Mouse (Mus musculus): ENCODE data around the gene Cdkn2d.
"Not testable (repeated sequence)": the region's sequence is repeated elsewhere in the genome, so short reads cannot be mapped to it uniquely, and the experiment has no call there.

Gene Cdkn2d

GRCm38 (mm10) chr9:21291022-21291787, at the start of gene Cdkn2d:
Gene Cdkn2d (minus strand): TSS chr9:21291407.
- peak; percentile 99 to 100 for DNase-seq (ENCODE audit: low spot score in 2 of 2)

GRCm38 (mm10) chr9:21340411-21340810, 49.2 kb upstream of the Cdkn2d start:
- DNase-seq (ENCODE audit: low spot score in 2 of 2): no peak

- no peak for DNase-seq (ENCODE audit: low spot score in 2 of 2)
Observed at GRCm38 (mm10) chr9:21337652-21338051, 46.4 kb upstream of the Cdkn2d start.

- no peak for DNase-seq (ENCODE audit: low spot score in 2 of 2)
Observed at GRCm38 (mm10) chr9:21336491-21336890, 45.3 kb upstream of the Cdkn2d start.

- DNase-seq (ENCODE audit: low spot score in 2 of 2): no peak
Observed at GRCm38 (mm10) chr9:21335391-21335790, 44.2 kb upstream of the Cdkn2d start.

GRCm38 (mm10) chr9:21334747-21335146, 43.5 kb upstream of the Cdkn2d start:
- no peak for DNase-seq (ENCODE audit: low spot score in 2 of 2)

- DNase-seq (ENCODE audit: low spot score in 2 of 2): no peak
Observed at GRCm38 (mm10) chr9:21333523-21333922, 42.3 kb upstream of the Cdkn2d start.

- DNase-seq (ENCODE audit: low spot score in 2 of 2): peak; percentile 49 to 50
Observed at GRCm38 (mm10) chr9:21332161-21333061, 41.2 kb upstream of the Cdkn2d start.

- no peak for DNase-seq (ENCODE audit: low spot score in 2 of 2)
Observed at GRCm38 (mm10) chr9:21331365-21332140, 40.3 kb upstream of the Cdkn2d start.

GRCm38 (mm10) chr9:21329699-21330289, 38.6 kb upstream of the Cdkn2d start:
- no peak for DNase-seq (ENCODE audit: low spot score in 2 of 2)

- DNase-seq (ENCODE audit: low spot score in 2 of 2): no peak
Observed at GRCm38 (mm10) chr9:21329041-21329440, 37.8 kb upstream of the Cdkn2d start.

GRCm38 (mm10) chr9:21328041-21328440, 36.8 kb upstream of the Cdkn2d start:
- DNase-seq (ENCODE audit: low spot score in 2 of 2): peak; percentile 68 to 77

GRCm38 (mm10) chr9:21327569-21327968, 36.4 kb upstream of the Cdkn2d start:
- peak; percentile 27 to 33 for DNase-seq (ENCODE audit: low spot score in 2 of 2)

- no peak for DNase-seq (ENCODE audit: low spot score in 2 of 2)
Observed at GRCm38 (mm10) chr9:21324269-21324668, 33.1 kb upstream of the Cdkn2d start.

GRCm38 (mm10) chr9:21322917-21323297, 31.7 kb upstream of the Cdkn2d start:
- DNase-seq (ENCODE audit: low spot score in 2 of 2): not testable (repeated sequence)

GRCm38 (mm10) chr9:21322211-21322916, 31.2 kb upstream of the Cdkn2d start:
- peak; percentile 63 to 72 for DNase-seq (ENCODE audit: low spot score in 2 of 2)

GRCm38 (mm10) chr9:21321513-21321835, 30.3 kb upstream of the Cdkn2d start:
- DNase-seq (ENCODE audit: low spot score in 2 of 2): peak; percentile 51 to 67

GRCm38 (mm10) chr9:21320619-21321512, 29.7 kb upstream of the Cdkn2d start, which contains the start of gene Slc44a2:
Gene Slc44a2 (plus strand): TSS chr9:21320698.
- peak; percentile 75 to 88 for DNase-seq (ENCODE audit: low spot score in 2 of 2)

GRCm38 (mm10) chr9:21320280-21320618, 29.0 kb upstream of the Cdkn2d start:
- DNase-seq (ENCODE audit: low spot score in 2 of 2): no peak

GRCm38 (mm10) chr9:21319503-21319902, 28.3 kb upstream of the Cdkn2d start:
- DNase-seq (ENCODE audit: low spot score in 2 of 2): no peak

All from thymus, postnatal 10 days (tissue).